Mouse (Mus musculus) left cerebral cortex, adult 8-10 months (tissue): ENCODE data around the gene Pde7b. TPM values are rescaled to one million over a fixed set of nuclear protein-coding genes. Genes with fewer than 3 reads are reported as not detected.

Source experiments
- DNase-seq, 2 experiments: peaks; one replicate each; pipeline ENCODE4 v3.0.0; 2022; ENCODE audit warnings: low spot score in 2 of 2
- total RNA-seq, 4 experiments: library from RNA; stranded (reverse); gene quantifications; 2 replicates each; pipeline ENCODE4 v1.2.4; 2022

The Pde7b gene
- total RNA-seq, 4 experiments from 2014 or later = 72.5 to 93.8 (median 84.2) TPM

DNA sequence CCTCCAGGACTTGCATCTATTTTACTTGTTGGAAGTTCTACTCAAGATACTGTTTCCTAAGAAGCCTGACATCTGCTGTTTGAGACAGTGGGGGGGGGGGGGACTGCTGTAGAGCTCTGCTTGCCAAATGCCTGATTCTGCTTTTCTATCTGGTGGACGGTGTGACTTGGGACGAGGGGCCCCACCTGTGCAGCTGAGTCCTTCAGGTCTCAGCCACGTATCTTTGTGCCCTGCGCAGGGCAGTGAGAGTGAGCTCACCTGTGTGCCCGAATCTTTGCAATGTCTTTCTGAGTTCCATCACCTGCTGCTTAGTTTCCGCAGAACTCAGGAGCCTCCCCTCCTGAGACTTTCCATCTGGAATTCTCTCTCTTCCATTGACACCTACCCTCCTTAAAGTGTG lies 70.7 kb downstream of the Pde7b start:
- no peak for DNase-seq

- no peak for DNase-seq
These were observed 71.6 kb downstream of the Pde7b start for GRCm38 (mm10) chr10:20653299-20653698.

GRCm38 (mm10) chr10:20636381-20636780 lies 88.5 kb downstream of the Pde7b start:
- no peak for DNase-seq

DNA sequence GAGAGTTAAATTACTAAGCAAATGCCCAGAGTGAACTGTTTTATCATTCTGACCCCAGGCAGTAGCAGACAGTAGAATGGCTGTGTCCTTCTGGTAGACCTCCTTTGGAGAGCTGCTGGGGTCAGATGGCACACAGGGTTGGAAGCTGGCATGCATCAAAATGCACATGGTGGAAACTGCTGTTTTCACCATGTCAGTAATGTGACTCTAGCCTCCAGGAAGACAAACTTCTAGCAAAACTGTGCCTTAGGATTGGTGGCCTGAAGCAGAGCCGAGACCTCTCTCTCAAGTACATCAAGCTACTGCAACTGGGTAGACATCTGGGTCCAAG lies 91.8 kb downstream of the Pde7b start:
- no peak for DNase-seq

DNA sequence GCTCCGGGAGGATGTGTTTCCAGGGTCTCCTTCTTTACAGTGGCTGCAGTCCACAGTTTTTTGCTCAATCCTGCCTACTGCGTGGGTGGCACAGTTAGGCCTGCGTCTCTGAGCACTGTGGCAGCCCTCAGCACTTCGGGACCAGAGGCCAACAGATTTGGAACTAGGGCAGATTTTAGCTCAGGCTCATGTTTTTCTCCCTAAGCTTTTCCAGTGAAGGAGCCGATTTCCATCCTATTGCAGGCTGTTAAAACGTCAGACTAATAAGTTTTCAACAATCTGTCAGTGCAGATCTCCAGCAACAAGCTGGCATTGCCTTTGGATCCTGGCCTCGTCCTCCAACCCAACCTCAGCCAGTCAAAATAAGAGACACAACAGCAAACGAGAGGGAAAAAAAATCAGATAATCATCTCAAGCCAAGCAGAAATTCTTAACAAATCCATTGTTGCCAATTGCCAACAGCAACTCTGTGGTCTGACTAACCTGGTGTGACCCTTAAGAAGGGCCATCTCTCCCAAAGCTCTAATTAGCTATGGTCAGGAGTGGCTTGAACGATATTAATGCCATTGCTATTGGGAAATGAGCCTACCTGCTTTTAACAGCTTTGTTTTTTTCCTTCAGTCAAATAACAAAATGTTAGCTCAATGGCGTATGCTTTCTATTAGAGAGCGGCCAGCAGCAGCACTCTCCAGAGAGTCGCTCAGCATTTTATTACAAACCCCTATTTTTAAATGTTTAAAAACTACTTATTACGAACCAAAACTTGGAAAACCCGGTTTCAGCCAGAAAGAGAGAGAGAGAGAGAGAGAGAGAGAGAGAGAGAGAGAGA lies 92.4 kb downstream of the Pde7b start:
- DNase-seq = no peak

GRCm38 (mm10) chr10:20630122-20630521 lies 94.8 kb downstream of the Pde7b start:
- DNase-seq = no peak

DNA sequence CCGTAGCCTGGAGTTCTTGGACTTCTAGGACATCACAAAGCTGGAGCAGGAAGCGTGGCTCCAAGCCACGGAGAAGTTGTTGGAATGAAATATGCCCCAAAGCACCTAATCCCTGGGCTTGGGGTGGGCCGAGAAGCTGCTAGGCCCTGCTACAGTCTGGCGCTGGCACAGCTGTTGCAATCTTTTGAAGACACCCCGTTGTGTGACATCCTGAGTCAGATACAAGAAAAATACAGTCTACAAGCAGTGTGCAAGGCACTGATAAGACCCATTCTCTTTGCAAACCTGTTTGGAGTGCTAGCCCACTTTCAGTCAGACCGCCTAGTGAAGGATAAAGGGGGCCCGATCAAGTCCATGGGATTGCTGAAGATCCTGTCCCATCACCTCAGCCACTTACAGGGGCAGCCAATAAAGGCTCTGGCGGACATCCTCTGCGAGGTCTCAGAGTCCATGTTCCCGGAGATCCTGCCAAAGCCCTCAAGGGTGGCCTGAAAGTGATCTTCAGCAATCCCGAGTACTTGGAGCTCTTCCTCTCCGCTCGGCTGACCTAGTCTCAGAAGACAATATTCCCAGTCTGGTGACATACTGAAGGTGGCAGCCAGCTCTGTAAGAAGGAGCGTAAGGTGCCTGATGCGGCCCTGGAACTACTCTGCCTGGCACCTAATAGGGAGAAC lies 99.0 kb downstream of the Pde7b start:
- no peak for DNase-seq

- DNase-seq = no peak
These were observed 103.0 kb downstream of the Pde7b start for GRCm38 (mm10) chr10:20621661-20622454.

DNA sequence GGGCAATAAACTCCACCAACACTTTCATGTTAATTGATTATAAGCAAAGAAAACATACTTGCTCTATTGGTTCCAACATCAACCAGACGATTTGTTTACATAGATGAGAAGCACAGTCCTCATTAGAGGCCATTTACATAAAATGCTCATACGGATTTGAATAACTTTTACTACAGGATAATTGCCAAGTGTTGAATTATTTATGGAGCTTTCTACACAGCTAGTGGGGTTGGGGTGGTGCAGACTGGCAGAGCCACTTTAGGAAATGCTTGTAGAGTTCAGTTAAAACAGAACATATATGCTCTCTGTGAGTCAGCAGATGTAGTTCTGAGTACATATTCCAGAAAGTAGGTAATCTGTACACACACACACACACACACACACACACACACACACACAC lies 118.9 kb downstream of the Pde7b start:
- no peak for DNase-seq

DNA sequence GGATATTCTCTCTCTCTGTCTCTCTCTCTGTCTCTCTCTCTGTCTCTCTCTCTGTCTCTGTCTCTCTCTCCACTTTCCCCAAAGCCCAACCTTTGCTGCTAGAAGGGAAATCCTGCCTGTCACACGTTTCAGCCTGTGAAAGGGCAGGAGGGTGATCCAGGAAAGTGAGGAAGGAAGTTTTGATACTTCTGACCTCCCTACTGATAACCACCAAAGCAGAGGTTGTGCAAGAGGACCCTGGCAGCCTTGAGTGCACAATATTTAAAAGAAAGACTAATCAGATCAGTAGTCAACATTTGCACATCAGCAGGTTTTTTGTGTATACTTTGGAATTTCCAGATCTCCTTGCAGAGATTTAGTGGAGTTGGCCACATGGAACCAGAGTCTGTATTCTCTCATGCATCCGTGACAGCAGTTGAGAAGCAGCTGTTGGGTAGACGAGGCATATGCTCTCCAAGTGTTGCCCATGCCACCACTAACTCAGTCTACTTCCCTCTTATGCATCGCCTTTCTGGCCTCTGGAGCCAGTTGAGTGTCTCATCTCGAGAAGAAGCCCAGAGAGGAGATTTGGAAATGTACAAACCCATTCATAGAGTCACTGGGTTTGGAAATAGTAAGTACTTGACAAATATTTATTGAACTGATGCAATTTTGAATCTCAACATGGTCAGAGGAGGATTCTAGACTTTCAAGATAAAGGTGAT lies 129.6 kb downstream of the Pde7b start:
- DNase-seq = no peak

DNA sequence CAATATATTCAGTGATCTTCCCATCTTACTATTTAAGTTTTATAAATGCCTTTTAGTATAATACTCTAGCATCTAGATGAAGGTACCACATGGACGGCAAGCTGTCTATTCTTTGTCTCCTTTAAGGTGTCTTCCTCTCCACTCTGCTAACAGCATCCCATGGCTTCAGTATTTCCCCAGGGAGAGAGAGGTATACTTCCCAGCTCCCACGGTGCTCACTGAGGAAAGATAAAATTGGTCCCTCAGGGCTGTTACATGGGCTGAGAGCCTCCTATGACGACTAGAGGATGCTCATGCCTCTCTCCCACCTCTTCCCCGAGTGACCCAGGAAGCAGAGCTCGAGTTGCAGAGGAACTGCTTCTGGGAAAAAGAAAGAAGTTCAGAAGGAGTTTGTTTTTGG lies 130.9 kb downstream of the Pde7b start:
- no peak for DNase-seq

GRCm38 (mm10) chr10:20590100-20590499 lies 134.8 kb downstream of the Pde7b start:
- no peak for DNase-seq

GRCm38 (mm10) chr10:20585959-20586358 lies 138.9 kb downstream of the Pde7b start:
- peak in 1 of 2 experiments; percentile 37 for DNase-seq

GRCm38 (mm10) chr10:20575002-20575401 lies 149.9 kb downstream of the Pde7b start:
- no peak for DNase-seq

DNA sequence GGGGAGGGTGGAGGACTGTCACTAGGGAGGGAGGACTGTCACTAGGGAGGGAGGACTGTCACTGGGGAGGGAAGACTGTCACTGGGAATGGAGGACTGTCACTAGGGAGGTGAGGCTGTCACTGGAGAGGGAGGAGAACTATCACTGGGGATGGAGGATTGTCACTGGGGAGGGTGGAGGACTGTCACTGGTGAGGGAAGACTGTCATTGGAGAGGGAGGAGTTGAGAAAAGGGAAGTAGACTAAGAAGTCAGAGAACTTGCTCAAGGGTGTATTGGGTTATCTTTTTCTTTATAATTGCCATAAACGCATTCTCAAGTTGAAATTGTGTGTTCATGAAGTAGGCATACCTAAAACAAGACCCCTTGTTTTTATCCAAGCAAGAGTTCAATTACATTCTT lies 150.5 kb downstream of the Pde7b start:
- no peak for DNase-seq

DNA sequence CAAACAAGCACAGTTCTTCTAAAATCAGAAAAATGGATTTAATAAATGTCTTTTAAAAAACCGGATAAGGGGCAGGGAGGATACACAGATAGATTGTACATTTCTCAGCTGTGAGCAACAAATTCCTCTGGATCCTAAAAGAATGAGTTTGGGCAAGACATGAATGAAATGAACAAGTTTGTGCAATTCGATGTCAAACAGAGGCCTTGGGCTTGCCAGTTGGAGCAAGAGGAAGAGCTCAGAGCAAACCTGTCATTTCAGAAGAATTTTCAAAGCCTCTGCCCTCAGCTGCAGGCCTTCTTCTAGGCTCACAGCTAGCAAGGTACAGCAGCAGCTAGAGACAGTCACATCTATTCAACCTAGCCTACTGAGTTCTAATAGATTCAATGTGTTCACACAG lies 153.4 kb downstream of the Pde7b start:
- DNase-seq = no peak

GRCm38 (mm10) chr10:20568630-20569029 lies 156.2 kb downstream of the Pde7b start:
- DNase-seq = no peak

DNA sequence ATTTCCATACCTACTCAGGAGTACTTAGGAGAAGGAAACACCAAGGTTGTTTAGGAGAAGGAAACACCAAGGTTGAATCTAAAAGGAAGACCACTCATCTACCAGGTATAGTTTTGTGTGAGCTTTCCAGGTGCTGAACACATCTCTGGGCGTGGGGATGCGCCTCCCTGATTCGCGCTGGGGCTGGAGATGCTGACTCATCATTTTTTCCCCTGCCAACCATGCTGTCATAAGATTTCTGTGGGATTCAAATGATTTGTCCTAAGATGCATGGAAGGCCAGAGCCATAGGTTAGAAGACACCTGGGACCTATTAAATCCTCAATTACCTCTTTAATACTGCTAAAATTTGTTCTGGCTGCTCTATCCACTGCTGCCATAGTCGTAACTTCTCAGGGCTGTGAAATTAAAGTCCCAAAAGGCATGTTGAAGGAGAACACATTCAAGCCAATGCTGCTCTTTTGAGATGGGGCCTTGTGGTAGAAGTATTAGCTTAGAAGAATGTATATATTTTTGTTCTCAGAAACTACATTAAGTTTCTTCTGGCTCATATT lies 157.1 kb downstream of the Pde7b start:
- DNase-seq = no peak

DNA sequence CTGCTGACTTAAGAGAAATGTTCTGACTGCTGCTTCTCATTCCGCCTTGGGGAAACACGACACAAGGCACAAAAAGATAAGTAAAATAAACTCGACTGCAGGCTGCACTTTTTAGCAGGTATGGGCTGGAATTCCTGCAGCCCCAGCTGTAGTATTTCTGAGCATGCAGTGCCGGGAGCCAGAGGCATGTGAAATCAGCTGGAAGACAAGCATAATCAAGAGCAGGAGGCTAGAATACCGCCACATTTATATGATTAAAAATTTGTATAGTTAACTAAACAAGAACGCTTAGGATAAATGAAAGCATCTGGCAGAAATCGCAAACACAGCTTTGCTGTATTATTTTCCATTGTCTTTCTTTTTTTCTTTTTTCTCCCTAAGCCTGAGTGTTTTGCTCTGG lies 168.4 kb downstream of the Pde7b start:
- DNase-seq = no peak

- DNase-seq = no peak
These were observed 173.5 kb downstream of the Pde7b start for GRCm38 (mm10) chr10:20551341-20551740.

DNA sequence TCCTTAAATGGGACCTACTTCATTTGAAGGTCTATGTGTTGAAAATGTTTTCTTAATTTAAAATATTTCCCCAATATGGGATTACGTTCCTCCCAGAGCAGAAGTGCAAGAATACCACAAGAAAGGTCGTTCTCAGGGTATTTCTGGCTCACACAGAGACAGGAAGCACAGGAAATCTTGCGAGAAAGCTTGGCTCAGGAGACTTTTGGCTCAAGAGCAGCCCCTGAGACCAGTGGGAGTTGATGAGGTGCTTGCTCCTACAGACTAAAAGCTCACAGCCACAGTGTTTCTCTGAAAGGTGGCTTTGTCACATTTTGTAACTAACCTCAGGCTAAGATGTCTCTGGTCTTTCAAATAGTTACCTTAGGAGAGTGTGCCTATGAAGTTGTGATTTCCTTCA lies 174.1 kb downstream of the Pde7b start:
- no peak for DNase-seq
